Mouse (Mus musculus) heart, adult 2 months (tissue): ENCODE measurements around the gene Myof.

Source experiments
- CTCF ChIP-seq: fragments of 200-600 bp; IDR thresholded peaks from 2 replicates; pipeline ENCODE4 v1.8.1; 2022; ENCODE audit warnings: antibody characterized with exemption, mild to moderate bottlenecking, moderate library complexity
- EP300 ChIP-seq: fragments of 200-500 bp; IDR thresholded peaks from 2 replicates; pipeline ENCODE4 v1.6.1; 2011; ENCODE audit warnings: low read depth, low read length, control low read depth; ENCODE audit not compliant: insufficient read depth
- POLR2A ChIP-seq: fragments of 200-500 bp; IDR thresholded peaks from 2 replicates; pipeline ENCODE4 v1.6.1; 2011; ENCODE audit warnings: mild to moderate bottlenecking, low read depth, low read length, control low read depth; ENCODE audit not compliant: insufficient read depth

GRCm38 (mm10) chr19:37858406-37859081 lies 184.8 kb downstream of the Myof start:
- TF ChIP-seq CTCF = no peak
- TF ChIP-seq POLR2A = no peak
- TF ChIP-seq EP300 = no peak
